Mouse (Mus musculus) embryonic fibroblast, embryonic 13.5 days (primary cell): ENCODE data around the gene Klf7. TPM values are rescaled to one million over a fixed set of nuclear protein-coding genes. Genes with fewer than 3 reads are reported as not detected.

Experiments used
- H3K27ac ChIP-seq: 2 replicates; pipeline ENCODE4 v1.5.1; 2012; ENCODE audit warnings: low read length, control low read depth, inconsistent platforms; ENCODE audit not compliant: insufficient read depth
- H3K4me1 ChIP-seq: 2 replicates; pipeline ENCODE4 v1.6.1; 2011; ENCODE audit warnings: low read length; ENCODE audit not compliant: control insufficient read depth, insufficient read depth
- H3K4me3 ChIP-seq: 2 replicates; pipeline ENCODE4 v1.5.1; 2011; ENCODE audit warnings: mild to moderate bottlenecking, control low read depth, low read length; ENCODE audit not compliant: insufficient read depth
- CTCF ChIP-seq: IDR thresholded peaks from 2 replicates; pipeline ENCODE4 v1.5.1; 2011; ENCODE audit warnings: mild to moderate bottlenecking, control low read depth, low read length, moderate library complexity, borderline replicate concordance; ENCODE audit not compliant: insufficient read depth
- POLR2A ChIP-seq: IDR thresholded peaks from 2 replicates; pipeline ENCODE4 v1.6.1; 2011; ENCODE audit warnings: low read depth, mild to moderate bottlenecking, control low read depth, low read length, moderate library complexity
- polyA plus RNA-seq: library from polyadenylated mRNA; stranded (reverse); fragments of >200 nt; gene quantifications from 2 replicates; pipeline ENCODE4 v1.2.4, GENCODE M21; 2011; ENCODE audit warnings: low read depth; ENCODE audit not compliant: missing spikeins, insufficient read length

The Klf7 gene
- polyA plus RNA-seq, 1 experiment: 34.3 TPM

GRCm38 (mm10) chr1:64105181-64105646 is 16.9 kb downstream of the Klf7 start:
- Histone ChIP-seq H3K27ac (no peak overlapping the region), H3K4me1 (peaks cover 6% of the 10 kb centered on the region), H3K4me3 (no peak overlapping the region)
- no peak for TF ChIP-seq POLR2A

GRCm38 (mm10) chr1:64104665-64105064 is 17.4 kb downstream of the Klf7 start:
- Histone ChIP-seq H3K4me3 (no peak overlapping the region), H3K27ac (no peak overlapping the region), H3K4me1 (peaks cover 9% of the 10 kb centered on the region)
- TF ChIP-seq POLR2A (no peak), CTCF (no peak)

- Histone ChIP-seq H3K27ac (peak overlapping the region; percentile 39; the same call in 1 of the 2 replicates), H3K4me1 (peaks cover 17% of the 10 kb centered on the region), H3K4me3 (no peak overlapping the region)
- TF ChIP-seq POLR2A (no peak), CTCF (no peak)
Observed at GRCm38 (mm10) chr1:64101331-64101730, 20.8 kb downstream of the Klf7 start.

- no peak overlapping the region for H3K4me3 ChIP-seq
- H3K27ac ChIP-seq: no peak overlapping the region
- TF ChIP-seq POLR2A (no peak), CTCF (no peak)
- peaks cover 14% of the 10 kb centered on the region for H3K4me1 ChIP-seq
Observed at GRCm38 (mm10) chr1:64098800-64099199, 23.3 kb downstream of the Klf7 start.

GRCm38 (mm10) chr1:64097640-64098287 is 24.3 kb downstream of the Klf7 start:
- Histone ChIP-seq H3K4me1 (peaks cover 14% of the 10 kb centered on the region), H3K4me3 (no peak overlapping the region), H3K27ac (no peak overlapping the region)
- TF ChIP-seq POLR2A: no peak
- TF ChIP-seq CTCF: no peak

- Histone ChIP-seq H3K4me3 (no peak overlapping the region), H3K27ac (no peak overlapping the region), H3K4me1 (peaks cover 10% of the 10 kb centered on the region)
- TF ChIP-seq POLR2A: no peak
- TF ChIP-seq CTCF: no peak
Observed at GRCm38 (mm10) chr1:64093018-64093417, 29.1 kb downstream of the Klf7 start.

GRCm38 (mm10) chr1:64091591-64091990 is 30.5 kb downstream of the Klf7 start:
- TF ChIP-seq CTCF: no peak
- no peak for TF ChIP-seq POLR2A
- H3K27ac ChIP-seq: no peak overlapping the region
- H3K4me1 ChIP-seq: peaks cover 8% of the 10 kb centered on the region
- no peak overlapping the region for H3K4me3 ChIP-seq

GRCm38 (mm10) chr1:64090566-64090965 is 31.5 kb downstream of the Klf7 start:
- peaks cover 8% of the 10 kb centered on the region for H3K4me1 ChIP-seq
- no peak for TF ChIP-seq POLR2A
- TF ChIP-seq CTCF: no peak
- H3K4me3 ChIP-seq: no peak overlapping the region
- H3K27ac ChIP-seq: no peak overlapping the region

GRCm38 (mm10) chr1:64089691-64090090 is 32.4 kb downstream of the Klf7 start:
- TF ChIP-seq CTCF: no peak
- no peak for TF ChIP-seq POLR2A
- Histone ChIP-seq H3K27ac (peak overlapping the region; percentile 53), H3K4me1 (peaks cover 8% of the 10 kb centered on the region), H3K4me3 (no peak overlapping the region)

- Histone ChIP-seq H3K4me1 (peaks cover 8% of the 10 kb centered on the region), H3K4me3 (no peak overlapping the region), H3K27ac (peak overlapping the region; percentile 55)
- no peak for TF ChIP-seq POLR2A
- TF ChIP-seq CTCF: no peak
Observed at GRCm38 (mm10) chr1:64088604-64089320, 33.3 kb downstream of the Klf7 start.
